Mouse (Mus musculus) stomach, postnatal 0 days (tissue): ENCODE results near the gene Pcsk2.

Experiments used
- CTCF ChIP-seq: IDR thresholded peaks from 2 replicates; pipeline ENCODE4 v1.5.1; 2016; ENCODE audit warnings: antibody characterized with exemption, low read depth, mild to moderate bottlenecking, moderate library complexity
- EP300 ChIP-seq: optimal IDR thresholded peaks from 2 replicates; pipeline ENCODE3; 2016; ENCODE audit warnings: antibody characterized with exemption

DNA sequence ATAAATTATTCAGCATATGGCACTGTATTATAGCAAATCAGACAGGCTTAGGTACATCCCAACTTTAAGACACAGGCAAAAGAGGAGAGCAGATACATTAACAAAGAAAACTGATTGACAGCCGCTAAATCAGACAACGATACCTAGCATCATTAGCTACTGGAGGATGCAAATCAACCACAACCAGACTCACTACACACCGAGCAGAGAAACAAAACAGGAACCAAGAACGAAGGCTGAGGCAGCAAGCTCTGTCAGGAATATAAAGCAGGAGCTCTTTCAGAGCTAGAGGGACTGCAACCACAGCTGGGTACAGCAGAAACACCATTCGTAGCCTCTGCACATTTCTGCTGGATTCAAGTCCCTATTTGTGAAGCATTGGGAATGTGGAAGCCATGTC lies 298.8 kb downstream of the Pcsk2 start:
- no peak for TF ChIP-seq CTCF
- no peak for TF ChIP-seq EP300
